ENCODE assay signal across 13 mouse cellular contexts in genomic region chr8:35208357-35208756, GRCm38 (mm10).
DNase-seq lines count a peak whose midpoint lies in the region; ATAC-seq and TF ChIP-seq lines count a peak whose summit lies in the region.
"Had no signal": no experiment of that assay in that cellular context is flagged by ENCODE, and none has a peak within 500 bp of the region (broad histone marks: within the 10 kb centered on the region; RNA-seq: fewer than 3 reads in every experiment).

No protein-coding gene starts in this region.

- H3K4me2 ChIP-seq in heart, embryonic 16.5 days (ENCODE audit: low read depth, low read length) = no peak overlapping the region
- H3K4me2 ChIP-seq: embryonic facial prominence, embryonic 13.5 days; forebrain, embryonic 15.5 days had no signal

- no peak overlapping the region for H3K9ac ChIP-seq in heart, embryonic 16.5 days (ENCODE audit: low read length)
- H3K9ac ChIP-seq in heart, adult 2 months (ENCODE audit: low read depth, low read length) = no peak overlapping the region
- H3K9ac ChIP-seq: embryonic facial prominence, embryonic 13.5 days; forebrain, embryonic 15.5 days had no signal

- no peaks in the 10 kb centered on the region for H3K36me3 ChIP-seq in heart, embryonic 16.5 days (ENCODE audit: control insufficient read depth, insufficient read depth)
- H3K36me3 ChIP-seq in heart, adult 2 months (ENCODE audit: control insufficient read depth, insufficient read depth, low read length) = peaks cover 4% of the 10 kb centered on the region; the same call in 1 of the 2 replicates
- H3K36me3 ChIP-seq in embryonic facial prominence, embryonic 10.5 days (replicated peaks) = no peaks in the 10 kb centered on the region
- no peaks in the 10 kb centered on the region for H3K36me3 ChIP-seq in splenic B cell, adult 2 months (ENCODE audit: control insufficient read depth, insufficient read depth, low read length, poor library complexity, severe bottlenecking)
- H3K36me3 ChIP-seq: embryonic facial prominence, embryonic 13.5 days; forebrain, embryonic 15.5 days had no signal

- no peak for TF ChIP-seq EP300 in heart, adult 2 months (IDR thresholded peaks at IDR 0.05; ENCODE audit: insufficient read depth, low read depth, low read length)

- H3K27ac ChIP-seq in heart, embryonic 16.5 days (ENCODE audit: low read length) = peak overlapping the region; percentile 60
- no peak overlapping the region for H3K27ac ChIP-seq in heart, adult 2 months
- H3K27ac ChIP-seq in embryonic facial prominence, embryonic 10.5 days (replicated peaks) = 0 out of 2 replicates have a peak overlapping the region, but pooled peaks have one; percentile 19
- H3K27ac ChIP-seq: embryonic facial prominence, embryonic 13.5 days; forebrain, embryonic 15.5 days had no signal

- peaks cover 22% of the 10 kb centered on the region for H3K4me1 ChIP-seq in heart, embryonic 16.5 days (ENCODE audit: control insufficient read depth, insufficient read depth, low read length)
- peaks cover 9% of the 10 kb centered on the region for H3K4me1 ChIP-seq in heart, adult 2 months (ENCODE audit: control insufficient read depth, insufficient read depth, low read length)
- peaks cover 39% of the 10 kb centered on the region for H3K4me1 ChIP-seq in embryonic facial prominence, embryonic 10.5 days
- H3K4me1 ChIP-seq: forebrain, embryonic 15.5 days had no signal

- H3K9me3 ChIP-seq in heart, embryonic 16.5 days (replicated peaks; ENCODE audit: control insufficient read depth, low read length) = no peaks in the 10 kb centered on the region
- H3K9me3 ChIP-seq in embryonic facial prominence, embryonic 10.5 days = no peaks in the 10 kb centered on the region
- H3K9me3 ChIP-seq: embryonic facial prominence, embryonic 13.5 days; forebrain, embryonic 15.5 days had no signal

- WGBS in heart, embryonic 16.5 days = 60% methylated on average over 5 of the region's 5 CpGs
- WGBS in heart, adult 2 months = 45% methylated on average over 5 of the region's 5 CpGs
- WGBS in embryonic facial prominence, embryonic 10.5 days = 76% methylated on average over 5 of the region's 5 CpGs

- no peaks in the 10 kb centered on the region for H3K27me3 ChIP-seq in heart, embryonic 16.5 days (ENCODE audit: control insufficient read depth, insufficient read depth, low read length)
- no peaks in the 10 kb centered on the region for H3K27me3 ChIP-seq in heart, adult 2 months (ENCODE audit: control insufficient read depth, insufficient read depth, low read length)
- H3K27me3 ChIP-seq in embryonic facial prominence, embryonic 10.5 days (replicated peaks; ENCODE audit: low read depth, poor library complexity, severe bottlenecking) = no peaks in the 10 kb centered on the region
- H3K27me3 ChIP-seq in splenic B cell, adult 2 months (ENCODE audit: control insufficient read depth, insufficient read depth, low read length, poor library complexity, severe bottlenecking) = no peaks in the 10 kb centered on the region
- H3K27me3 ChIP-seq: embryonic facial prominence, embryonic 13.5 days; forebrain, embryonic 15.5 days had no signal

- intact Hi-C loops in heart, adult 2 months (cut with DNase I) = loop anchor here (5.0 kb wide), 1 partner anchor 316 kb away; no protein-coding TSS in a partner anchor

- no peak for TF ChIP-seq CTCF in heart, adult 2 months (IDR thresholded peaks at IDR 0.05)

- H3K79me2 ChIP-seq in heart, adult 2 months (replicated peaks; ENCODE audit: control insufficient read depth, insufficient read depth, low read length) = no peaks in the 10 kb centered on the region

- no peak for DNase-seq in heart, adult 2 months
- DNase-seq in CD4-positive helper T cell, adult 2 months (ENCODE audit: low read depth, low spot score) = peak; percentile 47
- no peak for DNase-seq in embryonic facial prominence, embryonic 10.5 days (ENCODE audit: low spot score)
- peak; percentile 37 for DNase-seq in splenic B cell, adult 2 months (ENCODE audit: low read depth, low spot score)
- no peak for DNase-seq in kidney, postnatal 4 days
- no peak for DNase-seq in kidney, postnatal 10 days
- no peak for DNase-seq in urinary bladder, postnatal 10 days (ENCODE audit: low spot score)
- DNase-seq: cerebellum, adult 9-10 months; gastrocnemius, postnatal 36 days had no signal

- H3K4me3 ChIP-seq in heart, embryonic 16.5 days (ENCODE audit: low read length) = no peak overlapping the region
- H3K4me3 ChIP-seq in heart, adult 2 months = no peak overlapping the region
- H3K4me3 ChIP-seq in embryonic facial prominence, embryonic 10.5 days = no peak overlapping the region
- H3K4me3 ChIP-seq: embryonic facial prominence, embryonic 13.5 days; forebrain, embryonic 15.5 days had no signal

- no peak for ATAC-seq in heart, embryonic 16.5 days (replicated peaks; ENCODE audit: extremely low read depth, insufficient read depth, low FRiP score)
- ATAC-seq: forebrain, embryonic 15.5 days; hindbrain, embryonic 16.5 days had no signal

- TF ChIP-seq POLR2A in heart, adult 2 months (IDR thresholded peaks at IDR 0.05; ENCODE audit: insufficient read depth, low read depth, low read length) = no peak

Comparison
In these comparisons a context has a peak if more than half of its experiments do, and no peak if none do; other contexts are left out.
1. DNase-seq: peak in CD4-positive helper T cell, adult 2 months (single experiment) and splenic B cell, adult 2 months (single experiment); none in heart, adult 2 months (0 of 2), embryonic facial prominence, embryonic 10.5 days (single experiment), kidney, postnatal 4 days (0 of 2), kidney, postnatal 10 days (single experiment) and urinary bladder, postnatal 10 days (single experiment).